In genomic region chr14:19803623-19804022, GRCm38 (mm10) we compare ENCODE assay signal across 14 mouse cellular contexts. TPM values are rescaled to one million over a fixed set of nuclear protein-coding genes. Genes with fewer than 3 reads are reported as not detected.
DNase-seq lines count a peak whose midpoint lies in the region; ATAC-seq lines count a peak whose summit lies in the region.
"Had no signal": no experiment of that assay in that cellular context is flagged by ENCODE, and none has a peak within 500 bp of the region (broad histone marks: within the 10 kb centered on the region; RNA-seq: fewer than 3 reads in every experiment).

No protein-coding gene starts in this region.

- no peak overlapping the region for H3K27ac ChIP-seq in lung, embryonic 16.5 days (ENCODE audit: low read length)
- H3K27ac ChIP-seq in embryonic facial prominence, embryonic 15.5 days (replicated peaks): peak overlapping the region; percentile 14; the same call in 1 of the 2 replicates
- no peak overlapping the region for H3K27ac ChIP-seq in stomach, embryonic 15.5 days
- no peak overlapping the region for H3K27ac ChIP-seq in heart, embryonic 11.5 days (ENCODE audit: low read depth, low read length)
- H3K27ac ChIP-seq: heart, adult 2 months had no signal

- peak; percentile 62 for DNase-seq in adrenal gland, postnatal 14 days
- DNase-seq in adrenal gland, postnatal 4 days (ENCODE audit: low spot score in 2 of 2): no peak
- no peak for DNase-seq in lung, adult 18-20 months
- DNase-seq in spleen, postnatal 4 days (ENCODE audit: low spot score in 2 of 2): no peak
- DNase-seq: B cell, adult 2 months; heart, adult 2 months; spleen, adult 18-20 months had no signal

- H3K4me2 ChIP-seq in lung, embryonic 16.5 days (ENCODE audit: low read depth, low read length): no peak overlapping the region
- H3K4me2 ChIP-seq in embryonic facial prominence, embryonic 15.5 days (replicated peaks): no peak overlapping the region
- H3K4me2 ChIP-seq in stomach, embryonic 15.5 days: no peak overlapping the region
- no peak overlapping the region for H3K4me2 ChIP-seq in heart, embryonic 11.5 days

- peak; percentile 70 for ATAC-seq in lung, embryonic 16.5 days (ENCODE audit: low read depth)
- 0 out of 2 replicates have a peak, but pooled peaks have one; percentile 32 for ATAC-seq in embryonic facial prominence, embryonic 15.5 days (ENCODE audit: insufficient number of reproducible peaks, low FRiP score, low TSS enrichment, low read depth)
- ATAC-seq in stomach, embryonic 15.5 days (ENCODE audit: insufficient read depth, low FRiP score, low read depth): 0 out of 2 replicates have a peak, but pooled peaks have one; percentile 50
- ATAC-seq in heart, embryonic 11.5 days (replicated peaks; ENCODE audit: insufficient number of reproducible peaks, low FRiP score, low TSS enrichment): no peak; the same call in 1 of the 2 replicates
- ATAC-seq: activated CD4-positive, CD25-positive, alpha-beta regulatory T cell, adult 4 months; inflammation-experienced regulatory T-cells, adult 6 months had no signal

- no peaks in the 10 kb centered on the region for H3K9me3 ChIP-seq in lung, embryonic 16.5 days (ENCODE audit: control insufficient read depth, low read length)
- H3K9me3 ChIP-seq in embryonic facial prominence, embryonic 15.5 days (replicated peaks): no peaks in the 10 kb centered on the region
- H3K9me3 ChIP-seq in stomach, embryonic 15.5 days: no peaks in the 10 kb centered on the region
- no peaks in the 10 kb centered on the region for H3K9me3 ChIP-seq in heart, embryonic 11.5 days (replicated peaks; ENCODE audit: control insufficient read depth, low read length)
- H3K9me3 ChIP-seq: megakaryocyte, embryonic 14.5 days had no signal

- no peaks in the 10 kb centered on the region for H3K27me3 ChIP-seq in lung, embryonic 16.5 days (ENCODE audit: control insufficient read depth, insufficient read depth, low read depth, low read length)
- no peaks in the 10 kb centered on the region for H3K27me3 ChIP-seq in embryonic facial prominence, embryonic 15.5 days
- H3K27me3 ChIP-seq in stomach, embryonic 15.5 days (replicated peaks): no peaks in the 10 kb centered on the region
- no peaks in the 10 kb centered on the region for H3K27me3 ChIP-seq in heart, embryonic 11.5 days (ENCODE audit: control insufficient read depth, insufficient read depth, low read length)

- H3K4me3 ChIP-seq in lung, embryonic 16.5 days (ENCODE audit: low read length): no peak overlapping the region
- H3K4me3 ChIP-seq in embryonic facial prominence, embryonic 15.5 days (replicated peaks): no peak overlapping the region
- H3K4me3 ChIP-seq in stomach, embryonic 15.5 days (replicated peaks): no peak overlapping the region
- no peak overlapping the region for H3K4me3 ChIP-seq in heart, embryonic 11.5 days (ENCODE audit: low read depth, low read length)
- H3K4me3 ChIP-seq: heart, adult 2 months; megakaryocyte, embryonic 14.5 days had no signal

- no peaks in the 10 kb centered on the region for H3K4me1 ChIP-seq in lung, embryonic 16.5 days (replicated peaks; ENCODE audit: control insufficient read depth, insufficient read depth, low read length)
- H3K4me1 ChIP-seq in embryonic facial prominence, embryonic 15.5 days: no peaks in the 10 kb centered on the region
- no peaks in the 10 kb centered on the region for H3K4me1 ChIP-seq in stomach, embryonic 15.5 days
- H3K4me1 ChIP-seq in heart, embryonic 11.5 days (ENCODE audit: control insufficient read depth, insufficient read depth, low read length): peaks cover 6% of the 10 kb centered on the region; the same call in 1 of the 2 replicates

- WGBS in lung, embryonic 16.5 days: 31% methylated on average over 10 of the region's 10 CpGs
- WGBS in embryonic facial prominence, embryonic 15.5 days: 53% methylated on average over 10 of the region's 10 CpGs
- 55% methylated on average over 10 of the region's 10 CpGs for WGBS in stomach, embryonic 15.5 days
- WGBS in heart, embryonic 11.5 days (ENCODE audit: insufficient replicate concordance): 36% methylated on average over 10 of the region's 10 CpGs

- H3K36me3 ChIP-seq in lung, embryonic 16.5 days (ENCODE audit: control insufficient read depth, insufficient read depth, low read length): peaks cover 9% of the 10 kb centered on the region
- 0 out of 2 replicates have a peak, but pooled peaks cover 11% of the 10 kb centered on the region for H3K36me3 ChIP-seq in embryonic facial prominence, embryonic 15.5 days
- no peaks in the 10 kb centered on the region; the same call in 1 of the 2 replicates for H3K36me3 ChIP-seq in stomach, embryonic 15.5 days
- peaks cover 13% of the 10 kb centered on the region for H3K36me3 ChIP-seq in heart, embryonic 11.5 days (ENCODE audit: control insufficient read depth, insufficient read depth, low read length)

- H3K9ac ChIP-seq in lung, embryonic 16.5 days (ENCODE audit: low read length): no peak overlapping the region
- no peak overlapping the region for H3K9ac ChIP-seq in embryonic facial prominence, embryonic 15.5 days
- H3K9ac ChIP-seq in stomach, embryonic 15.5 days: no peak overlapping the region
- H3K9ac ChIP-seq in heart, embryonic 11.5 days (ENCODE audit: low read depth, low read length): no peak overlapping the region

RNA-seq across cellular contexts. Expression of gene Rtraf, which starts 20.0 kb away (rescaled TPM):
- total RNA-seq in adrenal gland, postnatal 14 days (2021): 71.3 and 75.4 TPM in 2 replicates
- 10 to 100 TPM; 86.2 to 90.3 TPM for total RNA-seq in adrenal gland, postnatal 4 days (2021)
- polyA plus RNA-seq in lung, embryonic 16.5 days (2015; fragmentation: Nextera tagmentation; extraction: Ambion mirVana): 180 and 193 TPM in 2 replicates
- polyA plus RNA-seq in embryonic facial prominence, embryonic 15.5 days (2015; fragmentation: Nextera tagmentation; extraction: Ambion mirVana): 192 and 200 TPM in 2 replicates
- polyA plus RNA-seq in stomach, embryonic 15.5 days (2015; fragmentation: Nextera tagmentation; extraction: Ambion mirVana): 186 and 198 TPM in 2 replicates
- 188 and 199 TPM in 2 replicates for polyA plus RNA-seq in heart, embryonic 11.5 days (2014; fragmentation: Nextera tagmentation; extraction: Ambion mirVana)

RNA-seq across cellular contexts. Expression of gene Nid2, which starts 52.6 kb away (rescaled TPM):
- 44.7 and 46.2 TPM in 2 replicates for total RNA-seq in adrenal gland, postnatal 14 days (2021)
- total RNA-seq in adrenal gland, postnatal 4 days (2021): 100 to 1,000 TPM in 1 of 2 experiments, 10 to 100 TPM in 1; 80.3 to 105 TPM
- polyA plus RNA-seq in lung, embryonic 16.5 days (2015; fragmentation: Nextera tagmentation; extraction: Ambion mirVana): 107 and 114 TPM in 2 replicates
- polyA plus RNA-seq in embryonic facial prominence, embryonic 15.5 days (2015; fragmentation: Nextera tagmentation; extraction: Ambion mirVana): 86.7 and 91.3 TPM in 2 replicates
- polyA plus RNA-seq in stomach, embryonic 15.5 days (2015; fragmentation: Nextera tagmentation; extraction: Ambion mirVana): 73.8 and 75.1 TPM in 2 replicates
- 146 and 178 TPM in 2 replicates for polyA plus RNA-seq in heart, embryonic 11.5 days (2014; fragmentation: Nextera tagmentation; extraction: Ambion mirVana)
